Mouse (Mus musculus) layer of hippocampus, adult 9-11 months (tissue): ENCODE data around the gene S1pr3.

Experiments
- DNase-seq: peaks from one replicate; pipeline ENCODE4 v3.0.0; 2022

S1pr3 gene

DNA sequence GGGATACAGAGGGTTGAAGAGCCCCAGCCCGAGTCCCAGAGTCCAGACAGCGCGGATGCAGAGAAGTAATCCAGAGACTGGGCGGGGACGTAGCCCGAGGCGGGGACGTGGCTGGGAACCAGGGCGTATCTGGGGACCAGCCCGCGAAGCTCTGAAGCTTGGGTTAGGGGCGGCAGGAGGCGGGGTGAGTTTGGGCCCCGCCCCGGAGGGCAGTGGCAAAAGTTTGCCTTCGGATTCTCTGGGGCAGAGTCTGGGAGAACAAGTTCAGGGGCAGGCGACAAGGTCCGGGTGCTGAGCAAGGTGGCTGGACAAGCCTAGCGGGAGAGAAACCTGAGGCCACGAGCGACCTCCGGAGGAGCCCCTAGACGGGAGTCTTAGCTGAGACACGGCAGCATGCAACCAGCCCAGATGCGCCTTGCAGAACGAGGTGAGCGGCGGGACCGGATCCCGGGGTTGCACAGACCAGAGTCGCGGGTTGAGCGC lies at the start of gene S1pr3:
Gene S1pr3, plus strand, starts transcription at position 121 of the 483 bp plus-strand sequence.
- no peak for DNase-seq

DNA sequence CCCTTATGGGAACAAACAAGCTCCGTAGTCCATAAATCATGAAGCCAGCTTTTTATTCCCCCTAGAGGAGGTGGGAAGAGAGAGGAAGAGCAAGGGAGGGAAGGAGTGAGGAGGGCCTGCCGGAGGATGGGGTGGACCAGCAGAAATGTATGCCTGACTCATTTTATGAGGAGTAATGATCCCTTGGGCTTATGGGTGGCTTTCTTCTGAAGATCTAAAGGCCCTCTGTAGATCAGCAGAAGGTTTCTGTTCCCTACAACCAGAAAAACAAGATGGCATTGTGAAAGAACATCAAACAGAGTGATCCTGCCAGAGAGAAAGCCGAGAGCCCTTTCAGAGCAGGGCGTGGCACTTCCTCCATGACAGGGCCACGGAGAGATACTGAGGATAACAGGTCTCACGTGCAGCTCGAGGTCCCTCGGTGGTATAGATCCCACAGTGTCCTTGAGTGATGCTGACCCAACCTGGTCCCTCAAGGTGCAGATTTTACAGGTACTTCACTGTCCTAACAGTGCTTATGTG lies 47.9 kb upstream of the S1pr3 start:
- no peak for DNase-seq

DNA sequence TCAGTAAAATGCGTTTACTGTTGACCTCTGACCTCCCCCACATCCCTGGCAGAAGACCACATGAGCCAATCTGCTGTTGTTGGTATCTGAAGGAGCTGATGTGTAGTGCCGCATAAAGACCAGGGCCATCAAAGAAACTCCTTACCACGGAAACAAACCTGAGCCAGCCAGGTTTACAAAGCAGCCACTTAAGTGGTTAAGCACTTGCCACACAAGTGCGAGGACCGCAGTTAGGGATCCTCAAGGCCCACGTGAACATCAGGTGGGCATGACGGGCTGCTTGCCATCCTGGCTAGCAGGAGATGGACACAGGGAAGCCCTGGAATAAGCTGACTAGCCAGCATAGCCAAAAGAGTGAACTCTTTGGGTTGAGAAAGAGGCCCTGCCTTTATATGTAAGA lies 45.0 kb upstream of the S1pr3 start:
- DNase-seq, result no peak

DNA sequence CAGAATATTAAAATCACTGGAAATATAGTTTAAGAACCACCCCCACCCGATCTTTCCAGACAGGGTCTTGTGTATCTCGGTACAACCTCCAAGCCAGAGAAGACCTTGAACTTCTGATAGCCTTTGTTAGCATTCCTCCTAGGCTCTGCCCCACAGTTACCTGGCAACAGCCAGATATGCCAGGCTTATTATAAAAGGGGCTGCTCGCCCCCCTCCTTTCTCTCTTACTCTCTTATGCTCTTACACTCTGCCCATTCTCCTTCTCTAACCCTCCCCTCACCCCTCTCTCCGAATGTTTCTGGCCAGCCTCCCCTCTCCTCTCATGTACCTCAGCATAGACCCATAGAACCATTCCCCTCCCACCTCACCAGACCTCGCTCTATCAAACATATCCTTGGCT lies 44.5 kb upstream of the S1pr3 start:
- no peak for DNase-seq

DNA sequence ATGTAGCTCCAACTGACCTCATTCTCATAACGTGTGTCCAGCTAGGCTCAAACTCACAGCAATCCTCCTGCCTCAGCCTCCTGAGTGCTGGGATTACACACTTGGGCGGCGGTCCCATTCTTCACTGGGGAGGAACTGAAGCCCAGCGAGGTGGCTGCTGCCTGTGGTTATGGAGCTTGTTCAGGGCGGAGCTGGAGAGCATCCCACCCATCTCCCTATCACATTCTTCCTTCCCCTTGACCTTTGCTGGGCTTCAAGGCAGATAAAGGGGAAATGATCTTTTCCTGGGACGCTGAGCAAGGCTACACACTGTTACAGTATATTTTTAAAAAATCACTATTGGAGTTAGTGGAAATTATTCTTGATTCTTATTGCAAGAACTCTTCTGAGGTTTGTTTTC lies 43.2 kb upstream of the S1pr3 start:
- DNase-seq, result no peak

DNA sequence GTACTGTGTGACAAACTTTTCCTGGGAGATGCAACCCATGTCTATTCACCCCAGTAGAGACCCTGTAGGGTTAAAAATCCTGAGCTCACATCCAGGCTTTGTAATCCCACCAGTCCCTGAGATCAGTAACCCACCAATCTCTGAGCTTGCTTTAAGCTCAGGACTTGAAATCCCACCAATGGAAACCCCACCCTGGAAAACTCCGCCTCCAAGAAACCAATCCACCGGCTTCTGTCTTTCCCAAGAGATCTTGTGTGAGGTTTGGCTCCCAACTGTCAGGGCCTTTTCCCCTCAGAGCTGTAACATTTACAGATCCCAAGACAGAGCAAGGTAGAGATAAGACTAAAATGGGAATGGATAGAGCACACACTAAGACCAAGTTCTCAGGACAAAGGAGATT lies 40.1 kb upstream of the S1pr3 start:
- no peak for DNase-seq

DNA sequence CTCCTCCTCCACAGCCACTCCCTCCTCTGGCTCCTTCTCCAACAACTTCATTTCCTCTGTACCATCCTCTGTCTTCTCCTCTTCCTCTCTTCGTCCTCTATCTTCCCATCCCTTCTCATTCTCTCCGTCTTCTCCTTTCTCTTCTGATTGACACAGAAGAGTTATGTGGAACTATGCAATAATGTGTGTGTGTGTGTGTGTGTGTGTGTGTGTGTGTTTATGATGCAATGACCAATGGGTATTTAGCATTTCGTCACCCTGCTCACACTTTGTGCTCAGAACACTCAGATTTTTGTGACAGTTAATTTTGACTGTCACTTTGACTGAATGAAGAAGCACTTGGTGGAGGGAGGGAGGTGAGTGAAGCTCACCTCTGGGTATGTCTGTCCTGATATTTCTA lies 39.1 kb upstream of the S1pr3 start:
- no peak for DNase-seq

DNA sequence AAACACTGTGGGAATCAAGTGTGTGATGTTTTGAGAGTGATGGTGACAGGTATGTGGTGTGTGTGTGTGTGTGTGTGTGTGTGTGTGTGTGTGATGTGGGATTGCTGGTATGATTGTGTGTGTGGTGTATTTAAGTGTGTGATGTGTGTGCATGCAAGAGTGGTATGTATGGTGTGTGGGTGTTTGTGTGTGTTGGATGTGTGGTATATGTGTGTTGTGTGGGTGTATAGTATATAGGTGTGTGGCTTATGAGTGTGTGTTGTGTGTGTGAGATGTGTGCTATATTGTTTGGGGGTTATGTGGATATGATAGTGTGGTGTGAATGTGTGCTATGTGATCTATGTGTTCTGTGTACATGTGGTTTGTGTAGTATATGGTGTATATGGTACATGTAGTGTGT lies 35.4 kb upstream of the S1pr3 start:
- DNase-seq, result no peak

DNA sequence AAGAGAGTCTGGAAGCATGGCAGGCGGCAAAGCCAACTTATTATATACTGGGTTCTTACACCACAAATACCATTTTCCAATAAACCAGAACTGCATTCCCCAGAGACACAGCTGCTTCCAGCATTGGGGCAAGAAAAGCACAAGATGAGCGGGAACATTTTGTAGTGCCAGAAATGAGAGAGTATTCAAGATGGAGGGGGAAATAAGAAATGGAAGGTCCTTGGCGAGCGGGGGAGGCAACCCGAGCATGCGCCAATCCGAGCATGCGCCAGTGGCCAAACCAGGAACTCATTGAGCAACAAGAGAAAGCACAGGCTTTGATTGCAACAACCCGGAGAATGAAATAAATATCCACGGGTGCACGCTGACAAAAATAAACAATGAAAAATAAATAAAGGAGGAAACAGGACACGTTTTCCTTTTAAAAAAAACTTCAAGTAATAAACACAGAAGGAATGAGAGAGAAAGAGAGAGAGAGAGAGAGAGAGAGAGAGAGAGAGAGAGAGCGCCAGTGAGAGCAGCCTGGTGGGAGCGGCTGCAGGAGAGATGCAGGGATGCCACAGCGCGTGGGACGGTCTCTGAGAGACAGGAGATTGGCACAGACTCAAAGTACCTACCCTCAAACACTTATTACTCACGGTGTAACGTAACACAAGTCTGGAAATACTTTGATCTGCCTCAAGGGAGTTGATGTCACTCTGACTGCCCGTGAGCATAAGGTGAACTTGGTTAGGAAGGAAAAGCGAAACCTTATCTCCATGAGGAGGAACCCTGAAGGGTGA lies 34.2 kb upstream of the S1pr3 start:
- peak; percentile 54 for DNase-seq

DNA sequence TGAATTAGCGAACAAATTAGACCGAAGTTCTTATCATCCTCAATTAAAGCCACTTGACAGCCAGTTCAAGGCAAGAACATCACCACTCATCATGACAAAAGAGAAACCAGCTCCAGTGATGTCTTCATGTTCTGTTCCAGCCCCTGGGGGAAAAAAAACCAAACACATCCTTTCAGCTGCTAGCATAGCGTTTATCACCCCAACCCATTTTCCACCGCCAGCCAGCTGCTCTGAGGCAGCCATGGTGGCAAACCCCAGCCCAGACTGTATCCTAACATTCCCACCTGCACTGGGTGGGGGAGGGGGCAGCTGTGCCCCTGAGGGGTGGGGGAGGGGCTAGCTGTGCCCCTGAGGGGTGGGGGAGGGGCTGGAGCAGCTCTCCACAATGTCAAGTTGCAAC lies 30.3 kb upstream of the S1pr3 start:
- no peak for DNase-seq

DNA sequence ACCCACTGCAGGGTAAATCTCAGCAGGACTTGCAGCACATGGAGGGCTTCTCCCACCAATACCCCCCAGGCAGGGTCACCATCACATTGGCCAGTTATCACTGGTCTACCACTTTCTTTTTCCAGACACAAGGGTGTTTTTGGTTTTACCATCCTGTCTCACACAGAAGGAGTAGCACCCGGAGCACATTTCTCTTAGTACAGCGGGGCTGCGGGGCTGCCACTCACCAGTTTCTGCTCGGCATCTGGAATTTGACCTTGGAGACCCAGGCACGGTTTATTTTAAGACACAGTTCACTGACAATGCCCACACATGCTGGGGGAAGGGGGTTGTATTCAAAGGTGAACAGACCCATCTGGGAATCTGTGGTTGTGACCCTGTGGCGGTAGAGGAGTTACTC lies 28.8 kb upstream of the S1pr3 start:
- no peak for DNase-seq

DNA sequence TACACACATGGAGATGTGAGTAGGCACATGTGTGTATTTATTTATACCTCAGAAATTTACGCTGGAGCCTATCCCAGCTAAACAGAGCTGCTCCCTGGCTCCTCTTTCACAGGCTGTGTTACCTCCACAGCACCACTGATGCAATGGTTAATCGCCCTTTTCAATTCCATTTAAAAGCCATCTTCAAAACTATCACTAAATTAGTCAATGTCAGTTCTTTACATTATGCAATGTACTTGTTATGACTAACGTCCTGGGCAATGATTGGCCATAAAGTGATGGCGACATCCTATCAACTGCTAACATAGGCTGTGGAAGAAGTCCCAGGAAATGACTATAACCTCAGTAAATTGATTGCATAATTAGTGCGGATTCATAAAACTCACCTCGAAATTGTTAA lies 26.9 kb upstream of the S1pr3 start:
- no peak for DNase-seq

DNA sequence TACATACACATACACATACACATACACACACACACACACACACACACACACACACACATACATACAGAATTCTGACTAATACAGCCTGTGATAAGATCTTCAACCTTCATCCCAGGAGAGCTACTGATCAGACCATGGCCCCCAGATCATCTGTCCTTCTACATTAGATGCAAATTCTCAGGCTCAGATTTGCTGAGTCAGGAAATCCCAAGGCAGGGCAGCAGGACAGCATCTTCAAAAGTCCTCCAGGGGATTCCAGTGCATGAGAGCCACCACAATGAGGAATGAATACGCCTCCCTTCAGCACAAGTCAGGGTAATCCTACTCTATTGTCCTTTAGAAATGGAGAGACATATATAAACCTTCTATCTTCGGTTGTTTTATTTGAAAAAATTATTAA lies 23.5 kb upstream of the S1pr3 start:
- DNase-seq, result no peak

DNA sequence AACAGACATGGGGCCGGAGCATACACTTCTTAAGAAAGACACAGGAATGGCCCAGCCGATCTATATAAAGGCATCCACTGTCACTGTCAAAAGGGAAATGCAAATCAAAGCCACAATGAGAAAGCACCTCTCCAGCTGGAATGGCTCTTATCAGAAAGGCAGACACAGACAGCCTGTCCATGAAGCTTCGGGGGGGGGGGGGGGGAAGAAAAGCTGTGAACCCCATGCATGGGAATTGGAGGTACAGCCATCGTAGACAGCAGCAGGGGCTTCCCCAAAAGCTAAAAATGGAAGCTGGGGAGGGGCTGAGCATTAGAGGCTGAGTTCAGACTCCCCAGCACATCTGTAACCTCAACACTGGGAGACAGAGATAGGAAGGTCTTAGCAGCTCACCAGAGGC lies 20.5 kb upstream of the S1pr3 start:
- DNase-seq, result no peak

DNA sequence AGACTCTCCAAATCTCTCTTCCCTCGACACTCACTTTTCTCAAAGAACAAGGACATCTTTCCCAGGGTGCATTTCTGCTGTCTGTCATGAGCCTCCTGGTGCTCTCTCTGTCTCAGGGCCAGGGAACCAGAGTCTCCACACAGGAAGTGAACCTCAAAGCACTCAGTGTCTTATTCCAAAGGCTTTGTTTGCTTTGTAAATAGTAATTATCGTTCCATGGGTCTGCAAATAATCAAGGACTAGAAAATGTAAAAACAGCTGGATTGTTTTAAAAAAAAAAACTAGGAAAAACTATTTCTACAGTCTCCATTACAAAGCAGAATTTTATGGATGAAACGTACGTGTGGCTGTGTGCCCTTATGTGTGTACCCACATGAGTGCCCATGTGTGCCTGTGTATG lies 18.0 kb upstream of the S1pr3 start:
- DNase-seq, result no peak

DNA sequence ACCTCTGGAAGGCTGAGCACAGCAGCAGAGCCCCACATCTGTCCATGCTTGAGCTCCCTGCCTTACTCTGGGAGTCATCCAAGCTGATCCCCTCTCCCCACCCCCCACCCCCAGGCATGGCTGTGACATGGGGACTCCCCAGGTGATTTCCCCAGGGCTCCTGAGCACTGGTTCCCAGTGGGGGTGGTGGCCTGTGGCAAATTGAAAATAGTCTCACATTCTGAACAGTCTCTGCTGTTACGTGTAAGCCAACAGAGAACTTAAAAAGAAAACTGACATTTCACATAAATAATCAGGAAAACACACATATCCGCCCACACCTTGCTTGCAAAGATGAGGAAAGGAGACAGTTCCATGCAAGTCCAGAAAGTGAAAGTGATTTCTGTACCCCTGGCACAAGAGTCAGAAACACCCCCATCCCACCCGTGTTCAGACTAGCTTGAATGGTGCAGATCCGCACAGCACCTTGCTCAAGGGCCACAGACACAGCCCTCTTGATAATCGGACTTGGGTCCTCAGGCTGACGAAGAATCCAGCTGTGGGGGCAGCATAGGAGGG lies 17.0 kb upstream of the S1pr3 start:
- no peak for DNase-seq

DNA sequence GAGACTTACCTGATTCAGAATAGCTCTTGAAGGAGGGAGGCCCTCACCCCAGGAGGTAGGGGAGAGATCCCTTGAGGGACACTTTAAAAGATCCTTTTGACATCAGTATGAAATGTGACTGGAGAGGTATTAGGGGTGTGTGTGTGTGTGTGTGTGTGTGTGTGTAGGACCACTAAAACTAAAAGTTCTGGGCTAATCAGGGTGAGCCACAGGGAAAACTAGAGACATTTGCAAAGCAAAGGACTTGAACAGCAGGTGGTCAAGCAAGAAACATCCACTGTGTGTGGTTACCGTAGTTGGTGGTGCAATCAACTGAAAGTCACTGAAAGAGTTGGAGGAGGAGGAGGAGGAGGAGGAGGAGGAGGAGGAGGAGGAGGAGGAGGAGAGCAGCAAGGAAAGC lies 16.2 kb upstream of the S1pr3 start:
- no peak for DNase-seq

DNA sequence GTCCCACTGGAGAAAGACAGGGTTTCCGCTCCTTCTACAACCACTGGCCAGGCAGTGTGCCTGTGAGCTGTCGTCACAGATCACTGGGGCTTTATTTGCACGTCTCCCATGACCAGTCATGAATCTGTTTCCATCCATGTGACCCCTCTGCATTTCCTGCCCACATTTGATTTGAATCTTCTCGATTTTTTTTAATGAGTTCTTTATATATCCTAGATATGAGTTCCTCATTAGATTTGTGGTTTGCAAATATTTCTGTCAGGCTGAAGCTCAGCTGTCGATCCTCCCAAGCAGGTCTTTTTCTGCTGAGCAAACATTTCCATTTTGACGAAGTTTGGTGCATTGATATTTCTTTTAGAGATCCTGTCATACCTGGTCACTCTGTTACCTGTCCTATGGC lies 10.6 kb upstream of the S1pr3 start:
- no peak for DNase-seq

DNA sequence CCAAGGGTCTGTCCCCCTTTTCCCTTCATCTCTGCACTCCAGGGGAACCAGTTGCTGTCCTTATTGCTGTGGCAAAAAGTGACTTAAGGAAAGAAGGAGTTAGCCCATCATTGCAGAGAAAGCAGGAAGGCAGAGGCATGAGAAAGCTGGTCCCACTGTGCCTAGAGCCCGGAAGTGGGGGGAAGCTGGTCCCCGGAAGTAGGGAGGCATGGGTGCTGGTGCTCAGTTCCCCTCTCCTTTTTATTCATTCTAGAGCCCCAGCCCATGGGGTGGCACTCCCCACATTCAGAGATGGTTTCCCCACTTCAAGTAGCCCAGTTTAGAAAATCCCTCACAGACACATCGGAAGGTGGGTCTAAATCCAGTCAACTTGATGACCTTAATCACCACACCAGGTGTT lies 8.9 kb upstream of the S1pr3 start:
- DNase-seq, result no peak

DNA sequence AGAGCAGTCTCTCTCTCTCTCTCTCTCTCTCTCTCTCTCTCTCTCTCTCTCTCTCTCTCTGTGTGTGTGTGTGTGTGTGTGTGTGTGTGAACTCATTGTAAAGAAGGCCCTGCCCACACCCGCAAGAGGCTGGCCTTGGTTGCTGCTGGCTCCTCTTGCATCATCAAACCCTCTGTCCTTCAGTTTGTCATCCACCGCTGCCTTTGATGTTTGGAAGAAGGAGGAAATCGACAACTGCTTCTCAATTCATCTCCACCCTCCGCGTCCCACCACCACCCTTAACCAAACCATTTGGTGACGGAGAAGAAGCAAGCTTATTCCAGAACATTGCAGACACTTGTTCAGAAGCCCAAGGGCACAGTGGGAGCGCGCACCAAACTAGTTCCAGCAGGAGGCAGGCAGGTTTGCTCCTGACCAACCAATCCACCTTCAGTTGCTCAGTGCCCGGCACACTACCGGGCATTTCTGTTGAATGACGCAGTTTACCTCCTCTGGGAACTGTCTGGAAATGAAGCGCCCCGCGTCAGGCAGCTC lies 8.2 kb upstream of the S1pr3 start:
- DNase-seq, result no peak

DNA sequence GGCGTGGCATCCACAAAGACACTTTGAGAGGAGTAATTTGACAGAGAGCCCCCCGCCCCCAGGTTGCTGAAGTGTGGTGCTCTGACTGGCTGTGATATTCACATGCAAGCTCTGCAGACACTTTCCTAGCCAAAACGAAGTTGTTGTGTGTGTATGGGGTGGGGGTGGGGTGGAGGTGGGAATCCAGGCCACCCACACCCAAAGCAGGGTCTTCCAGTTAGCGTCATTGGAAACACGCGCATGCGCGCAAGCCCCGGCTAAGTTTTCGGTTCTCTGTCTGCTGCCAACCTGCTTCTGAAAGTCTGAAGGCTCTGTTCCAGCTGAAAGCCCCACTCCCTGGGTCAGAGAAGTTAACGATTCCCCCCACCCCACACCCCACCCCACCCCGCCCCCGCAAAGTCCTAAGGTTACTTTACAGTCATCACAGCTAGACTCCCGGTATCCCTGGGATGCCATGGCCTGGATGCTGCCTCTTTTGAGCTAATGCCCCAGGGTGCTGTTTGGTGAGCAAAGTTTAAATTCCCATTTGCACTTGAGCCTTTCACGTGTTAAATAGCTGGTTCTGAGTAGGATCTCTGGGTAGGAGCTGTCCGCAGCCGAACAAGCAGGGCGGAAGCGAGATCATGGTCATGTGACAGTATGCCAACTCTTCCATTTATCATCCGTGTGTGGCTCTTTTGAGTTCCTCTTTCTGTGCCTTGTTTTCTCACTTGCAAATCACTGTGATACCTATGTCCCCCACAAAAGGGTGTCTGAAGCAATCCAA lies 7.5 kb upstream of the S1pr3 start:
- no peak for DNase-seq

DNA sequence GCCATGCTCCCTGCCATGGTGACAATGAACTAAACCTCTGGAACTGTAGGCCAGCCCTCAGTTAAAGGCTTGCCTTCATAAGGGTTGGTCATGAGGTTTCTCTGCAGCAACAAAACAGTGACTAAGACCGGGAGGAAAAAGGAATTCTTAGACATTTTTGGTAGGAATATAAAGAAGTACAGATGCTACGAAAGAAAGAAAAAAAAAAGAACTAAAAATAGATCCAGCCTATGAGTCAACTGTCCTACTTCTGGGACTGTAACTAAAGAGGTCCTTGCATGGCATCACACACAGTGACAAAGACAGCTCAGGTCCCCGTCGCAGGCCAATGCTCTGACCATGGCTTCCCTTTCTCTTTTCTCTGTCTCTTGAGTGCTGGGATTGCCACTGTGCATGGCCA lies 3.9 kb upstream of the S1pr3 start:
- DNase-seq, result no peak

DNA sequence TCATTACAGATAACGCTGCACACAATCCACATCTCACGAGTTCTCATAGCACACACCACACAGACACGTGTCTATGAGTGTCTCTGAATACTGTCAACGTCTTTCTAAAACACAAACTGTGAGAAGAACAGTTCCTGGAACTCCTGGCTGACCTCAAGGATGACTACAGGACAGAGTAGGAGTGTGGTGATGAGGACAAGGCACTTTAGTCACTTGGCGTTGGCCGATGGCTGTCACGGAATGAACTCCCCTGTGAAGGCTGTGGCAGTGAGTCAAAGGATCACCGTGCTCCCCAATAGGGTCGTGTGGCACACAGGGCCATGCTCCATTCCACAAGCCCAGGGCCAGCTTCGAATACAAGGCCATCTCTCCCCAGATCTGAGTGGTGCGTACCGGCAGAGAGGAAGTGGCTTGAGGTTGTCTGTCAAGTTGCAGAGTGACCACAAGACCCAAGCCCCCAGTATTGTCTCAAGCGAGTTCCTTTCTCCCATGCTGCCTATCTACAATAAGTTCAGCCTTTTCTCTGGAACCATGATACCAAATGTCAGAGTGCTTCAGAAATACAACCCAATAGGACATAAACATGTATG lies 2.6 kb upstream of the S1pr3 start:
- DNase-seq, result no peak
